Mouse (Mus musculus) stomach, postnatal 0 days (tissue): ENCODE results near the gene Lgals3bp.

Experiments
- CTCF ChIP-seq: IDR thresholded peaks from 2 replicates; pipeline ENCODE4 v1.5.1; 2016; ENCODE audit warnings: antibody characterized with exemption, low read depth, mild to moderate bottlenecking, moderate library complexity
- EP300 ChIP-seq: optimal IDR thresholded peaks from 2 replicates; pipeline ENCODE3; 2016; ENCODE audit warnings: antibody characterized with exemption

DNA sequence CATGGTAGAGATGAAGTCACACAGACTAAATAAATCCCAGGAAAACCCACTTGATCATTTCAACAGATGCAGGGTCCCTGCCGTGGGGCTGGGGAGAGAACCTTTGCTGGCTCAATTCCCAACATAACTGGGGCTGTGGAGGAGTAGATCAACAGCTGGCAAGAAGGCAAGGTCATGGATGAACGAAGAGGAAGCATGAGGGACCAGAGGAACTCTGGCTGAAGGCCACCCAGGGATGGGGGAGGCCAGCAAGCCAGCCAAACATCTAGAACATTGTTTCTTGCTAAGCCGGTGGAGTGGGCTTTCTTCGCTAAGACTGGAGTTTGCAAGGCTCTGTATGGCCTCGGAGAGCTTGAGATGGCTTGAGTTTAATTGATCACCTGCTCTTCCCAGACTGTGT lies 26.0 kb downstream of the Lgals3bp start:
- no peak for TF ChIP-seq CTCF
- TF ChIP-seq EP300: no peak
